Mouse (Mus musculus) embryonic facial prominence, embryonic 11.5 days (tissue): ENCODE results near the gene Sult2b1. TPM values are rescaled to one million over a fixed set of nuclear protein-coding genes. Genes with fewer than 3 reads are reported as not detected.

Source experiments
- ATAC-seq: fragments of 200-750 bp; cut with Nextera tagmentation; replicated peaks from 2 replicates; pipeline ENCODE4 v1.8.0; 2017; ENCODE audit warnings: low read depth; ENCODE audit not compliant: insufficient number of reproducible peaks, low FRiP score, low TSS enrichment
- DNase-seq: peaks from one replicate; pipeline ENCODE4 v3.0.0-alpha.2; 2015; ENCODE audit warnings: low spot score
- H3K27ac ChIP-seq: fragments of 300-500 bp; sonication (generic); replicated peaks from 2 replicates; pipeline ENCODE4 v1.5.1; 2014; ENCODE audit warnings: mild to moderate bottlenecking, low read depth, low read length, control low read depth
- H3K27me3 ChIP-seq: fragments of 300-500 bp; sonication (generic); 2 replicates; pipeline ENCODE4 v1.6.1; 2014; ENCODE audit warnings: mild to moderate bottlenecking, low read length, moderate library complexity, mixed read lengths; ENCODE audit not compliant: control insufficient read depth, insufficient read depth
- H3K36me3 ChIP-seq: fragments of 300-500 bp; sonication (generic); replicated peaks from 2 replicates; pipeline ENCODE4 v1.6.1; 2014; ENCODE audit warnings: low read depth, mild to moderate bottlenecking, low read length, moderate library complexity, mixed read lengths; ENCODE audit not compliant: control insufficient read depth, insufficient read depth
- H3K4me1 ChIP-seq: fragments of 300-500 bp; sonication (generic); 2 replicates; pipeline ENCODE4 v1.6.1; 2014; ENCODE audit warnings: low read length, mixed read lengths; ENCODE audit not compliant: control insufficient read depth, insufficient read depth
- H3K4me2 ChIP-seq: fragments of 300-500 bp; sonication (generic); 2 replicates; pipeline ENCODE4 v1.6.1; 2014; ENCODE audit warnings: low read depth, mild to moderate bottlenecking, control low read depth, low read length, moderate library complexity
- H3K4me3 ChIP-seq: fragments of 300-500 bp; sonication (generic); 2 replicates; pipeline ENCODE4 v1.5.1; 2014; ENCODE audit warnings: low read depth, low read length, control low read depth
- H3K9ac ChIP-seq: fragments of 300-500 bp; sonication (generic); replicated peaks from 2 replicates; pipeline ENCODE4 v1.6.1; 2014; ENCODE audit warnings: mild to moderate bottlenecking, control low read depth, low read length
- H3K9me3 ChIP-seq: fragments of 300-500 bp; sonication (generic); replicated peaks from 2 replicates; pipeline ENCODE4 v1.6.1; 2016; ENCODE audit warnings: mild to moderate bottlenecking, low read length, inconsistent platforms, mixed read lengths; ENCODE audit not compliant: control insufficient read depth
- WGBS: fragments of 180-500 bp; shearing (Covaris S2); extraction: QIAGEN DNeasy Blood & Tissue Kit; methylation state at CpG from one replicate; pipeline ENCODE4 v1.1.7; 2014; 5-methylcytosine and 5-hydroxymethylcytosine counted together
- polyA plus RNA-seq: library from polyadenylated mRNA; unstranded; fragments of >200 nt; fragmentation: Nextera tagmentation; extraction: Ambion mirVana; gene quantifications from 2 replicates; pipeline ENCODE4 v1.2.1, GENCODE M21; 2014

Gene Sult2b1
- polyA plus RNA-seq, 1 experiment from 2014 or later: 1.8 TPM

DNA sequence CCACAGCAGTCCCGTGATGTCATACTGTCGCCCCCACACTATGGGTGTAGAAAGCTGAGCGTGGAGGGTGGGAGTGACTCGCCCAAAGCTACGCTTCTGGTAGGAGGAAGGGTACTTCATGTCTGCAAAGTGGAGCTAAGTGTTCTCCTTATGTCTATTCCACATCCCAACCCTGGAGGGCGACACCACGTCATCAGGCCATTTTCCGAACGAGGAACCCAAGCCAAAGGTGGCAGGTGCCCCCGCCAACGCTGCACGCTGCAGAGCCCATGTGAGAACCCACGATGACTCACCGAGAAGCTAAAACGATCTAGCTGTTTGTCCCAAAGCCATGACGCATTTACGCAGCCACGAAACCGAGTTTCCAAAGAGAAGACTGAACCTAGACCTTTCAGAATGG lies 42.1 kb downstream of the Sult2b1 start:
- Histone ChIP-seq H3K9ac (peak overlapping the region; percentile 5; the same call in 1 of the 2 replicates), H3K4me2 (peak overlapping the region; percentile 33; the same call in 1 of the 2 replicates), H3K36me3 (no peaks in the 10 kb centered on the region), H3K9me3 (no peaks in the 10 kb centered on the region), H3K27ac (no peak overlapping the region), H3K4me3 (peak overlapping the region; percentile 14; the same call in 1 of the 2 replicates), H3K27me3 (no peaks in the 10 kb centered on the region), H3K4me1 (no peaks in the 10 kb centered on the region; the same call in 1 of the 2 replicates)
- ATAC-seq: no peak
- DNase-seq: no peak
- 37% methylated on average over 19 of the region's 19 CpGs for WGBS

DNA sequence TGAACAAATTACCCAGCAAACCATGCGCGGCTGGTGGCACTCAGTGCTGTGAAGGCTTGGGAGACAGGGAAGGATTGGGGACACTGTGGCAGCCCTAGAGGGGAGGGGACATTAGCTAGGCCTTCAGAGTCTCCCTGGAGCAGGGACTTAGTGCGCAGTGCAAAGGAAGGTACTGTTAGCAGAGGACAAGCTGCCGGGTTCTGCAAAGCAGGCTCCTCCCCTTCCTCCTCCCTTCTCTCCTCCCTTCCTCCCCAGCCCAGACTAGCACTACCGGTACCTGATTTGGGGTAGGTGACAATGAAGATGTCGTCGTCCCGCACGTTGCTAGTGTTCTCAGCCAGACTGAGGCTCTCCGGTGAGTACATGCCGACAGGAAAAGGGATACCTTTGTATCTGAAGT lies 42.7 kb downstream of the Sult2b1 start:
- WGBS: 35% methylated on average over 11 of the region's 11 CpGs
- Histone ChIP-seq H3K9ac (peak overlapping the region; percentile 5; the same call in 1 of the 2 replicates), H3K27me3 (no peaks in the 10 kb centered on the region), H3K4me1 (no peaks in the 10 kb centered on the region; the same call in 1 of the 2 replicates), H3K4me2 (peak overlapping the region; percentile 33; the same call in 1 of the 2 replicates), H3K9me3 (no peaks in the 10 kb centered on the region), H3K4me3 (peak overlapping the region; percentile 14; the same call in 1 of the 2 replicates), H3K36me3 (no peaks in the 10 kb centered on the region), H3K27ac (no peak overlapping the region)
- ATAC-seq (no peak), DNase-seq (no peak)

GRCm38 (mm10) chr7:45741308-45741707 lies 43.2 kb downstream of the Sult2b1 start:
- WGBS: 81% methylated on average over 12 of the region's 12 CpGs

DNA sequence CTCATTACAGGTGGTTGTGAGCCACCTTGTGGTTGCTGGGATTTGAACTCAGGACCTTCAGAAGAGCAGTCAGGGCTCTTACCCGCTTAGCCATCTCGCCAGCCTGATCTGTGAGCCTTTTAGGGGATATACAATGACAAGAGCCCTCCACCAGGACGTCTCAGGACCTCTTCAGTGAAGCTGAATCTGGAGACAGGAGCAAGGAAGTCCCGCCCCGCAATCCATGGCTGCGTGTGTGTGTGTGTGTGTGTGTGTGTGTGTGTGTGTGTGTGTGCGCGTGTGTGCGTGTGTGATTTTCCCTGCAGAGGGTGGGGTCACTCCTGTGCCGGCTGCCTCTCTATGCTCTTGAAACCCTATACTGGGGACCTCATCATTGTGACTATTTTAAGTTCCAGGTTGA lies 44.6 kb downstream of the Sult2b1 start:
- H3K4me1 ChIP-seq: no peaks in the 10 kb centered on the region; the same call in 1 of the 2 replicates
- H3K4me2 ChIP-seq: no peak overlapping the region
- H3K36me3 ChIP-seq: no peaks in the 10 kb centered on the region
- H3K4me3 ChIP-seq: no peak overlapping the region
- H3K9me3 ChIP-seq: no peaks in the 10 kb centered on the region
- ATAC-seq (no peak), DNase-seq (no peak)
- H3K27ac ChIP-seq: no peak overlapping the region
- WGBS: 69% methylated on average over 9 of the region's 10 CpGs
- no peak overlapping the region for H3K9ac ChIP-seq
- no peaks in the 10 kb centered on the region for H3K27me3 ChIP-seq

More at GRCm38 (mm10) chr7:45741308-45741707, 43.2 kb downstream of the Sult2b1 start:
- no peaks in the 10 kb centered on the region for H3K36me3 ChIP-seq
- no peak overlapping the region for H3K4me3 ChIP-seq
- ATAC-seq (no peak), DNase-seq (no peak)
- H3K4me1 ChIP-seq: no peaks in the 10 kb centered on the region; the same call in 1 of the 2 replicates
- H3K27me3 ChIP-seq: no peaks in the 10 kb centered on the region
- no peak overlapping the region for H3K9ac ChIP-seq
- no peak overlapping the region for H3K27ac ChIP-seq
- H3K4me2 ChIP-seq: no peak overlapping the region
- no peaks in the 10 kb centered on the region for H3K9me3 ChIP-seq

- H3K9me3 ChIP-seq: no peaks in the 10 kb centered on the region
- ATAC-seq (peak; percentile 83; the same call in 1 of the 2 replicates), DNase-seq (peak; percentile 89)
- H3K27me3 ChIP-seq: no peaks in the 10 kb centered on the region
- no peak overlapping the region for H3K4me3 ChIP-seq
- H3K36me3 ChIP-seq: no peaks in the 10 kb centered on the region
- WGBS: 9% methylated on average over 9 of the region's 9 CpGs
- H3K9ac ChIP-seq: no peak overlapping the region
- no peaks in the 10 kb centered on the region; the same call in 1 of the 2 replicates for H3K4me1 ChIP-seq
- H3K27ac ChIP-seq: no peak overlapping the region
- no peak overlapping the region for H3K4me2 ChIP-seq
Measured at GRCm38 (mm10) chr7:45739162-45739763, 45.2 kb downstream of the Sult2b1 start.

- Histone ChIP-seq H3K27me3 (no peaks in the 10 kb centered on the region), H3K4me1 (peaks cover 4% of the 10 kb centered on the region; the same call in 1 of the 2 replicates), H3K9me3 (no peaks in the 10 kb centered on the region), H3K4me3 (no peak overlapping the region), H3K27ac (no peak overlapping the region), H3K4me2 (no peak overlapping the region), H3K36me3 (no peaks in the 10 kb centered on the region), H3K9ac (no peak overlapping the region)
- DNase-seq: no peak
- no peak for ATAC-seq
- 89% methylated on average over 5 of the region's 5 CpGs for WGBS
Measured at GRCm38 (mm10) chr7:45733477-45733876, 51.0 kb downstream of the Sult2b1 start.

DNA sequence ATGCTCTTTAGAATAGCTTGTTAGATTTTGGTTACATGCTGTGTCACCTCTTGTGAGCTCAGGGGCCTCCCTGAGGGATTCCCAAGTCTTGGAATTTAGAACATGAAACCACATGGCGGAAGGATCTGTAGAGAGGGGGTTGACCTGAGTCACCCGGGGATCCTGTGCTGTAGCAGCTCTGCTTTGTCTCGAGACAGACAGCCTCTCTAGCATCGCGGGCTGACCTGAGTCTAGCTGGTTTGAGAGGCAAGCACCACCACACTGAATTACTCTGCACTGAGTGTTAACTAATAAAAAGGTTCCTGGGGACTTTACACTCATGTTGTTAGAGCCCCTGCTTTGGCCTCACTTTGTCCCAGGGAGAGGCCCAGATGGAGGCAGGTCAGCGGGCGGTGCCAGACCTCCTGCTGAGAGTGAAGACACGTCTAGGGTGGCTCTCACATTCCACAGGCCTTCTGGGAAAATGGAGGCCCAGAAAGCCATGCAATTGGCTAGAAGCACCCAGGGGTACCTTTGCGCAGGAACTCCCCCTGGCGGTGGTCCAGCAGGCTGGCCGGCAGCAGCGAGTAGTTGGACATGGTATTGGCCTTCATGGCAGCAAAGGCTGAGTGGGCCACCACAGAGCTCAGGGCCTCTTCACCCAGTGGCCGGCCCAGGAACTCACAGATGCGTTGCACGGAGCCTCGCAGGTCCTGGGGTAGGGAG lies 53.6 kb downstream of the Sult2b1 start:
- peak; percentile 76 for DNase-seq
- Histone ChIP-seq H3K27me3 (no peaks in the 10 kb centered on the region), H3K36me3 (no peaks in the 10 kb centered on the region), H3K4me2 (no peak overlapping the region), H3K27ac (no peak overlapping the region; the same call in 1 of the 2 replicates), H3K9ac (no peak overlapping the region; the same call in 1 of the 2 replicates), H3K4me1 (peaks cover 4% of the 10 kb centered on the region; the same call in 1 of the 2 replicates), H3K9me3 (no peaks in the 10 kb centered on the region), H3K4me3 (no peak overlapping the region)
- 22% methylated on average over 16 of the region's 16 CpGs for WGBS
- ATAC-seq: 0 out of 2 replicates have a peak, but pooled peaks have one; percentile 4

- H3K4me2 ChIP-seq: no peak overlapping the region
- H3K9ac ChIP-seq: no peak overlapping the region
- H3K4me3 ChIP-seq: no peak overlapping the region
- H3K9me3 ChIP-seq: no peaks in the 10 kb centered on the region
- no peak for DNase-seq
- no peak overlapping the region for H3K27ac ChIP-seq
- peaks cover 6% of the 10 kb centered on the region; the same call in 1 of the 2 replicates for H3K36me3 ChIP-seq
- no peaks in the 10 kb centered on the region for H3K27me3 ChIP-seq
- H3K4me1 ChIP-seq: peaks cover 4% of the 10 kb centered on the region; the same call in 1 of the 2 replicates
- no peak for ATAC-seq
- WGBS: 87% methylated on average over 3 of the region's 3 CpGs
Measured at GRCm38 (mm10) chr7:45727625-45728024, 56.8 kb downstream of the Sult2b1 start.
